Mouse (Mus musculus) lung, postnatal 0 days (tissue): ENCODE measurements around the gene Ankrd12.

ENCODE experiments used
- CTCF ChIP-seq: IDR thresholded peaks from 2 replicates; pipeline ENCODE4 v1.5.1; 2016; ENCODE audit warnings: antibody characterized with exemption, mild to moderate bottlenecking
- EP300 ChIP-seq: IDR thresholded peaks from 2 replicates; pipeline ENCODE4 v1.6.1; 2016; ENCODE audit warnings: antibody characterized with exemption, mild to moderate bottlenecking, control low read depth

- no peak for TF ChIP-seq CTCF
- TF ChIP-seq EP300 = no peak
These were observed 117.9 kb downstream of the Ankrd12 start for GRCm38 (mm10) chr17:65959011-65959410.
